Mouse (Mus musculus): Measurements from ENCODE around the gene Raver2.
A peak's percentile ranks its signal among the peaks of the same experiment; 100 is the strongest.

Gene Raver2

DNA sequence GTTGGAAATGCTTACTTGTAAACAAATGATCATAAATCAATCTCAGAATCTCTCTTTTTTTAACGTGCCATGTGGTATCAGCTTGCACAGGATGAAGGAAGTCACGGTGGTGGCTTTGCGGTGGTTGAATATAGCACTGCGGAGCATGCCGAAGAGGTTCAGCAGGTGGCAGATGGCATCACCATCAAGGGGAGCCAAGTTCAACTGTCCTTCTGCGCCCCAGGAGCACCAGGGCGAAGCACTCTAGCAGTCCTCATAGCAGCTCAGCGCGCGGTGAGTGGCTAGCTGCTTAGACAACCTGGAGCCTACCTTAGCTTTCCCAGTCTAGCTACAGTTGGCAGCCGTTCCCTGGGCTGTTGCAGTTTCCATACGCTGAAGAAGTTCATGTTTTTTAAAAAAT lies 38.3 kb downstream of the Raver2 start:
- no peak for DNase-seq (ENCODE audit: low spot score in 2 of 2)

DNA sequence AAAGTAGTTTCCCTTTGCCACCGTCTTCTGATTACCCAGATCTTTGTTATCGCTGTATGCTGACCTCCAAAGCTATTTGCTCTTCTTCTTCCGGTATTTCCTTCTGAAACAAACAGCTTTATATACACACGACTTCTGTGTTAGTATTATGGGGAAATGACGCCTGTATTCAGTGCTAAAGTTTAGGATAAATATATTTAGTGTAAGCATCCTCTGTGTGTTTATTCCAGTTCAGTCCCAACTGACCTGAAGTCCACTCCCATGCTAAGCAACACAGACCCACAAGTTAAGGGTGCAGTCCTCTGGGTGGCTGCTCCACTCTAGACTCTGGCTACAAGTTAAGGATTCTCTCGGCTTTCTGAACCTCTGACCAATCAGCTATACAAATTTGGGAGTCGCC lies 52.2 kb downstream of the Raver2 start:
- DNase-seq (ENCODE audit: low spot score in 2 of 2), result no peak

DNA sequence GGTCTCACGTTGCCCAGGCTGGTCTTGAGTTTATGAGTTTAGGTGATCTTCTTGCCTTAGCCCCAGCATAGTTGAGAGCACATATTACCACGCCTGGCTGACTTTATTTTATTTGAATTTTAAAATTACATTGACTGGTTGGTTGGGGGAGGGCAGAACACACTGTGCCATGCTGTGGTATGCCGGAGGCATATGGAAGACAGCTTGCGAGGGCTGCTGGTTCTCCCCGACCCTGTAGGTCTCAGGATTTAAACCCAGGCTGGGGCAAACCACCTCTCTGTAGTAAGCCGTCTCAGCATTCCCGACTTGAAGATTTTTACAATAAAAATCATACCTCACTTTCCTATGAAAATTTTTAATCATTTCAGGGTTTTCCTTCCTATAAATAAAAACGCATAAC lies 66.2 kb downstream of the Raver2 start:
- DNase-seq (ENCODE audit: low spot score in 2 of 2), result no peak

- no peak for DNase-seq (ENCODE audit: low spot score in 2 of 2)
Observed at GRCm38 (mm10) chr4:101135909-101136308, 67.1 kb downstream of the Raver2 start.

GRCm38 (mm10) chr4:101137975-101138374 lies 69.2 kb downstream of the Raver2 start:
- DNase-seq (ENCODE audit: low spot score in 2 of 2), result no peak

DNA sequence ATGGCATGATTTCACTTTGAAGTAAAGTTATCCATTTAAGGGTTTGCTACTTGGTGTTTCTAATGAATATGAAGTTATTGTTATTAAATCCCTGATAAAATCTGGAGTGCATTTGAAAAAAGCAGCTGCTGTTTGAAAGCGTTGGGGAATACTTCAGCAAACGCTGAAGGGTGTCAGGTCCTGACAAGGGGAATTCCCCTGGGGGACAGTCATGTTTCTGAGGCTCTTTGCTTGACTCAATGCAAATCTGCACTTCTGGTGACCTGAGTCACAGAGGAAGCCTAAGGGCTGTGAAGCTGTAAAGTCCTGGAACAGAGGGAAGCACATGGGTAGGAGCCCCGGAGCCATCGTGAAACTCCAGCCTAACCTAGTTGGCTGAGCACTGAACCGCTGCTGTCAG lies 73.0 kb downstream of the Raver2 start:
- no peak for DNase-seq (ENCODE audit: low spot score in 2 of 2)

DNA sequence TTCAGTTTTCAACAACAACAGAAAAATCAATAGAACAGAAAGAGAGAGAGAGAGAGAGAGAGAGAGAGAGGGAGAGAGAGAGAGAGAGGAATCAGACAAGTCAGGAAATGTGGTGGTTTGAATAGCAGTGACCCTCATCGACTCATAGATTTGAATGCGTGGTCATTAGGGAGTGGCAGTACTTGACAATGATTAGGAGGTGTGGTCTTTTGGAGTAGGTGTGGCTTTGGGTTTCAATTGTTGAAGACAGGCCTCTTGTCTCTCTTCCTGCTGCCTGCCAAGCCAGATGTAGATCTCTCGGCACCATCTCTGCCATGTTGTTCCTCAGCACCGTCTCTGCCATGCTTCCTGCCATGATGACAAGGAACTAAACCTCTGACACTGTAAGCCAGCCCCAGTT lies 75.1 kb downstream of the Raver2 start:
- DNase-seq (ENCODE audit: low spot score in 2 of 2), result no peak

- no peak for DNase-seq (ENCODE audit: low spot score in 2 of 2)
Observed at GRCm38 (mm10) chr4:101144361-101144760, 75.6 kb downstream of the Raver2 start.

DNA sequence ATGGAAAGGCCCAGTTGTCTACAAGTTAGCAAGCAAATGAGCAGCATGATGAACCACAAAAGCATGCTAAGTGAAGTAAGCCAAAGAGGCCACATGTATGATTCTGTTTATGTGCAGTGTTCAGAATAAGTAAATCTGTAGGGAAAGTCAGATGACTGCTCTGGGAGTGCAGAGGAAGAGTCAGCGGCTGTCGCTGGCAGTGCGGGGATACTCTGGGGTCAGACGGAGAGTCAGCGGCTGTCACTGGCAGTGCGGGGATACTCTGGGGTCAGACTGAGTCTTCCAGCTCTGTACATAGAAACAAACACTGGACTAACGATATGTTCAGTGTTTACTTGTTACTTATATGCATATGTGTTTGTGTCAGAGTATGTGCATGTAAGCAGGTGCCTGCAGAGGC lies 76.0 kb downstream of the Raver2 start:
- DNase-seq (ENCODE audit: low spot score in 2 of 2), result no peak

- DNase-seq (ENCODE audit: low spot score in 2 of 2), result peak; percentile 45 to 80
Observed at GRCm38 (mm10) chr4:101146047-101146745, 77.4 kb downstream of the Raver2 start.

DNA sequence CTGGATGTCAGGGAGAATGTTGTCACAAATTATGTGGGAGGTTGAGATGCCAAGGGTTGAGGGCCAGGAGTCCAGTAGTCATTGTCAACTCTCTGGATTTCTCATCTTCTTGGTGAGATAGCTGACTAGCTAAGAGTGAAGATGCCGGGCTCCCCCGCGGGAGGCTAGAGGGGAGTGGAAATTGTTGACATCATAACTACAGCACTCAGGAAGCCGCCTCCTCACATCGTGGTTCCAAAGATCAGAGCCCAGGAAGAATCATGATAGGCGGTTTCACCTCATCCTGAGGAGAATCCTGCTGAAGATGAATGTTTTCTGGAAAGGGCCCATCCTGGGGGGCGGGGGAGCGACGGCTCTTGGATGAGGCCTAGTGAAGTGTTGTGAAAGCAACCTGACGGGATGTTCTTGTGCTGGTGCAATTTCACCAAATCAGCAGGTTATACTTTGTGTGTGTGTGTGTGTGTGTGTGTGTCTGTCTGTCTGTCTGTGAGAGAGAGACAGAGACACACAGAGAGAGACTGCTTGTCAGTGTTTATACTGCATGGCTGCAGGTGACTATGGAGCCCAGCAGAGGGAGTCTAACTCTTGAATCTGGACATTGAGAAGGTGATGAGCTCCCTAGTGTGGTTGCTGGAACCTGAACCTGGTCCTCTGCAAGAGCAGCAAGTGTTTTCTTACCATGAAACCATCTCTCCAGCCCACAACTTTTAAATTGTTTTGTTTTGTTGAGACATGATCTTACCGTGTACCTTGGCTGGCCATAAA lies 78.3 kb downstream of the Raver2 start:
- no peak for DNase-seq (ENCODE audit: low spot score in 2 of 2)

- no peak for DNase-seq (ENCODE audit: low spot score in 2 of 2)
Observed at GRCm38 (mm10) chr4:101155541-101155940, 86.8 kb downstream of the Raver2 start.

DNA sequence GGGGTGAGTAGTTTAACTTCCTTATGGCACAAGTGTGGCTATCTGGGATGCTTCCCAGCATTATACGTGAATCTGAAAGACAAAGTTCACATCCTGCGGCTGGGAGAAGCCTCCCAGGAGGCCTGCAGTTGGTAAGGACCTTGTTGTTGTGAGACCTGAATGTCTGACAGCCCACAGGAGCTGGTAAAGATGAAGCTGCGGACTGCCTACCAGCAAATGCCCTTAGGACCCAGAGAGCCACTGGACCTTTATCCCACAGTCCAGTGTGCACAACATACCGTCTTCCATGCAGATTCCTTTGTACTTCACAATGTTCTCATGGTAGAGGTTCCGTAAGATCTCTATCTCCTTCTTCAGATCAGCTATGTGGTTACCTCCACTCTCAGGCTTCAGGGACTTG lies 88.7 kb downstream of the Raver2 start:
- no peak for DNase-seq (ENCODE audit: low spot score in 2 of 2)

DNA sequence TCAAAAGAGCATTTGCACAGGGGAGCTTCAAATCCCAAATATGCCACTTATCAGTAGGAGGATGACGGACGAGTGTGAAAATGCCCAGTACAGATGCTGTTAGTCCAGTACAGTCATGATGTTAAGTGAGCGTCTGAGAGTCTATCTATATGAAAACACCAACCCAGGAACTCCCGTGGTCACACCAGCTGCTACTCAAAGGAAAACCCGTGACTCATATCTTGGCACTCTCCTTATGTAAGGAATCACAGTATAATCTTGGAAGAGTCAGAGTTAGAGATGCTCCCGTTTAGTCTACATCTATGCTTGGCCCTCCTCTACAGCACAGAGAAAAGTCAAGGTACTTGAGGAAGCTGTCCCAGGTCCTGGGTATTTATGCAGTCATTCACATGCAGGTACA lies 89.5 kb downstream of the Raver2 start:
- DNase-seq (ENCODE audit: low spot score in 2 of 2), result no peak

- DNase-seq (ENCODE audit: low spot score in 2 of 2), result no peak
Observed at GRCm38 (mm10) chr4:101159191-101159764, 90.5 kb downstream of the Raver2 start.

- no peak for DNase-seq (ENCODE audit: low spot score in 2 of 2)
Observed at GRCm38 (mm10) chr4:101160821-101161220, 92.0 kb downstream of the Raver2 start.

DNA sequence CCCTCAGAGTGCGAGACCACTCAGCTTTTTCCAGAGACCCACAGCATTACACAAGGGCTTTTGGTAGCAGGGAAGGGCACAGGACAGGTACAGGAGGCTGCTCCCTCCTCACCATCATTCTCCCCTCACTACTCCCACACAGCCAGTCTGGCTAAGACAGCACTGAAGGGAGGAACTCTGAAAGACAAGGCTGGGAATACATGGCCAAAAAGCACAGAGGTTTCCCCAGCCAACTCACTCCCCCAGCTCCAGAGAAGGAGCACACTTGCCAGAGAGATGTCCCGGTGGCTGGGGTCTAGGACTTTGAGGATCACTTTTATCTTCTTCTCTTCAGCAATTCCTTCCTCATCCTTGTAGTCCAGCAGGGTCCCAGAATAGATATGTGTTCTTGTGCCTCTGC lies 95.4 kb downstream of the Raver2 start:
- DNase-seq (ENCODE audit: low spot score in 2 of 2), result no peak

- DNase-seq (ENCODE audit: low spot score in 2 of 2), result no peak
Observed at GRCm38 (mm10) chr4:101164673-101165072, 95.9 kb downstream of the Raver2 start.

- DNase-seq (ENCODE audit: low spot score in 2 of 2), result no peak
Observed at GRCm38 (mm10) chr4:101165776-101166175, 97.0 kb downstream of the Raver2 start.

GRCm38 (mm10) chr4:101167777-101168176 lies 99.0 kb downstream of the Raver2 start:
- DNase-seq (ENCODE audit: low spot score in 2 of 2), result peak in 1 of 2 experiments; percentile 43

GRCm38 (mm10) chr4:101168189-101168778 lies 99.5 kb downstream of the Raver2 start:
- DNase-seq (ENCODE audit: low spot score in 2 of 2), result peak; percentile 52 to 74

GRCm38 (mm10) chr4:101172738-101173137 lies 104.0 kb downstream of the Raver2 start:
- no peak for DNase-seq (ENCODE audit: low spot score in 2 of 2)

Data from thymus, postnatal 10 days (tissue).